Mouse (Mus musculus) urinary bladder, postnatal 25 days (tissue): ENCODE measurements at regions not wholly inside any gene's neighbourhood (a gene's known extent, or its start where the extent isn't known, plus 50 kb on each side); places are given as distances from the start of the nearest gene placed in this dataset.
A peak's percentile ranks its signal among the peaks of the same experiment; 100 is the strongest.

Experiments
- DNase-seq: peaks from one replicate; pipeline ENCODE4 v3.0.0; 2022; ENCODE audit warnings: low spot score

GRCm38 (mm10) chr4:9218380-9218779 is 979.5 kb upstream of the Car8 start:
- no peak for DNase-seq

- no peak for DNase-seq
These were observed 969.8 kb upstream of the Car8 start for GRCm38 (mm10) chr4:9208606-9209005.

DNA sequence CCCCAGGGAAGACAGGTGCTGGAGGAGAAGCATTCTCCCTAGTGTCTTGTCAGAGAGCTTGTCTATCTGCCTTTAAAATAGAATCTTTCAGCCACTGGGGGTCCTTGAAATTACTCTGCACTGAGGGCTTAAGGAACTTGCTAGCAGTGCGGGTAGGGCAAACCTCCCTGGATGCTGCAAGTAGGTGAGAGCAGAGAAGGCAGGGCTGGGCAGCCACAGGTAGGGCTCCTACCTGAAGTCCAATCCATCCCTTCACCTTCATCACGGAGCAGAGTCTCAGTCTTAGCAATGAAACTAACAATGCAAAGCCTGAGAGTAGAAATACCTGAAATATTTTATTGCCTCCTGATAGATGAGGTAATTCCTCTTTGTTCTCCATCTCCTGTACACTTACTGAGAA is 961.2 kb upstream of the Car8 start:
- DNase-seq, result no peak

- no peak for DNase-seq
These were observed 957.6 kb upstream of the Car8 start for GRCm38 (mm10) chr4:9196435-9196834.

- no peak for DNase-seq
These were observed 954.3 kb upstream of the Car8 start for GRCm38 (mm10) chr4:9193121-9193520.

GRCm38 (mm10) chr4:9185156-9185875 is 946.5 kb upstream of the Car8 start:
- no peak for DNase-seq

DNA sequence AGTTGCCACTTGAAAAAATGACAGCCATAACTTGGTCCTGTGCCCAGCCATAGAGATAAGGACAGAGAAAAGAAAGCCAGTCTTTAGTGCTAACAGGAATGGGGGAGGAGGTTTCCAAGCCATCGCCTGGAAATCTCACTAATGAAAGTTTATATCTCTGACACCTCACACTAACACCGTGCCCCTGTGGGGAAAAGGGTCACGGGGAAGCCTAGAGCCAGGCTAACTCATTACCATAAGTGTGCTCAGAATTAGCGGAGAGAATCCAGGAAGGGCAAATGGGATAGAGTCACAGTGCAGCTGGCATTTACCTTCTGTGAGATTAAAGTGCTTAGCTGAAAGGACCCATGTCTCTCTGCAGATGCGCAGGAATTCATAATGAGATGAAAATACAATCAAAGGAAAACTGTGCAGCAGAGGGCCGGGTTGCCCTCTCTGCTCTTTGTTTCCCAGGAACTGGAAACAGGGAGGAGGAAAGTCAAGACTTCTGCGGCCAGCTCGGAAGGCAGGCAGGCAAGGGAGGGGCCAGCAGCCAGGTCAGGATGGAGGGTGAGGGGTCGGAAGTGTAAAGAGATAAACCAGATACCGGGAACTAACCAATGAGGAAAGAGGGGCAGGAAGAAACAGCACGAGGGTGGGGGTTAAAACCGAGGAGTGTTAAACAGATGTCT is 945.7 kb upstream of the Car8 start:
- DNase-seq, result no peak

DNA sequence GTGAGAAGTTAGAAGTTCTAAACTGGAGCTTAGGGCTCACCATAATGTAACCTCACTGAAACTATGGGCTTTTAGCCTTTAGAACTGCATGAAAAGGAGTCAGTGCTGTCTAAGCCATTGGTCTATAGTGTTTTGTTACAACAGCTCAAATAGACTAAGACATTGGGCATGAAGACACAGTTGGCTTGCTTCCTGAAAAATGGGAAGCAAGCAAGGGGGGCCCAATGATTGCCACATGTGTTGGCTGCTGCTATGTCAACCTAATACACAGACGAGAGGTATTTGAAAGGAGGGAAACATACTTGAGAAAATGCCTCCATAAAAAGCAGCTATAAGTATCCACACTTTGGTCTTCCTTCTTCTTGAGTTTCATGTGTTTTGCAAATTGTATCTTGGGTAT is 935.5 kb upstream of the Car8 start:
- DNase-seq, result no peak

DNA sequence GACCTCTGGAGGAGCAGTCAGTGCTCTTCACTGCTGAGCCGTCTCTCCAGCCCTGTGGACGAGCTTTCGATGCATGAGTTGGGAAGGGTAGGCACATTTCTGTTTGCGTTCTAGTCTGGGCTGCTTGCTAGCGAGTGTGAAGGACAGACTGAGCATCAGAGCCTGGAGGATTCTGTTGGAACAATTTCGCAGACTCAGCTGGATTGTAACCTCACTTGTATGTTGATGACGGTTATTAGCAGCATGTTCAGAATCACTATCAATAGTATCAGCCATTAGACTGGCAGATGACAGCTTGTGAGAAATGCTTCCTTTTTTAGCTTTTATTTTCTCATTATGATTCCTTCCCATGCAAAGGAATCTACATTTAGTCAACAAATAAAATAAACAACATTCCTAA is 923.5 kb upstream of the Car8 start:
- DNase-seq, result no peak

DNA sequence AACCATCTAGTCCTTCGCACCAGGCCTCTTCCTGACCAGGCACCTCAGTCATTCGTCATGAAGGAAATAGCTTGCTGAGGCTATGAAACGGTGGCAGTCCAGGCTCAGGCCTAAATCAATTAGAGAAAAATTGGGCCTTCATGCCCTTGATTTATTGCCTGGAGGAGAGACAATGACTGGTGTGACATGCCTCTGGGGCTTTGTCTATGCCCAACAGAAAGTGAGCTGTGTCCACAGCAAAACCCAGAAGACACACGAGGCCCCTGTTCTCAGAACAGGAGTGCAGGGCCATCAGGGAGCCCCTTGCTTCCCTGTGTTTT is 922.9 kb upstream of the Car8 start:
- no peak for DNase-seq

DNA sequence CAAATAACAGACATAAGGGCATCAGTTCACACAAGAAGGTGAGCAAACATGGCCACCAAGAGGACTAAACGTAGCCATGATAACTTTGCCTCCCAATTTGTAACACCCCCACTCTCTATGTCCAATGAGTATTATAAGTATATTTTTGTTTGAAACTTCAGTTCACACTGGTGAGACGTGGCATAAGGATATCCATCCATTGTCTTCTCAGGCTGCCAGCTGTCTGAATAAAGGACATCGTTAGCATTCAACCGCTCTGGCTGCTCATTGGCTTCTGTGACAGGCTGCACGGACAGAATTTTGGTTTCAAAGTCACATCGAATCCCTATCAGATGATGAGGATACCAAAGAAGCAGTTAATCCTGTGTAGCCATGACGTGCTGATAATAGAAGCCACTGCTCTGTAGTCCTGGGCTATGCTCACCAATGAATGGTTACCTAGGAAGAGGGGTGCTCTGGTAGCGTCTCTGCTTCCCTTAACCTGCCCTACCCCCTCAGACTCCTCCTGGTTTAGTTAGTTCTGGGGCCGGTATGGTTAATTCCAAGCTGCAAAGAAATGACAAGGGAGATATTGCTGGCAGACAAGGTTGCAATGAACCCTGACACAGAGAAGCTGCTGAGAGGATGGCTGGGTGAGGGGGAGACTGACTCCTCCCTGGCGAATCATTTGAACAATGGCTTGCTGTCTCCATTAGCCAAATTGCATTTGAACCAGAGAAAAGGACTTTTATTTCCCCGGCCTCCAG is 922.4 kb upstream of the Car8 start:
- no peak for DNase-seq

GRCm38 (mm10) chr4:9147732-9148131 is 908.9 kb upstream of the Car8 start:
- no peak for DNase-seq

DNA sequence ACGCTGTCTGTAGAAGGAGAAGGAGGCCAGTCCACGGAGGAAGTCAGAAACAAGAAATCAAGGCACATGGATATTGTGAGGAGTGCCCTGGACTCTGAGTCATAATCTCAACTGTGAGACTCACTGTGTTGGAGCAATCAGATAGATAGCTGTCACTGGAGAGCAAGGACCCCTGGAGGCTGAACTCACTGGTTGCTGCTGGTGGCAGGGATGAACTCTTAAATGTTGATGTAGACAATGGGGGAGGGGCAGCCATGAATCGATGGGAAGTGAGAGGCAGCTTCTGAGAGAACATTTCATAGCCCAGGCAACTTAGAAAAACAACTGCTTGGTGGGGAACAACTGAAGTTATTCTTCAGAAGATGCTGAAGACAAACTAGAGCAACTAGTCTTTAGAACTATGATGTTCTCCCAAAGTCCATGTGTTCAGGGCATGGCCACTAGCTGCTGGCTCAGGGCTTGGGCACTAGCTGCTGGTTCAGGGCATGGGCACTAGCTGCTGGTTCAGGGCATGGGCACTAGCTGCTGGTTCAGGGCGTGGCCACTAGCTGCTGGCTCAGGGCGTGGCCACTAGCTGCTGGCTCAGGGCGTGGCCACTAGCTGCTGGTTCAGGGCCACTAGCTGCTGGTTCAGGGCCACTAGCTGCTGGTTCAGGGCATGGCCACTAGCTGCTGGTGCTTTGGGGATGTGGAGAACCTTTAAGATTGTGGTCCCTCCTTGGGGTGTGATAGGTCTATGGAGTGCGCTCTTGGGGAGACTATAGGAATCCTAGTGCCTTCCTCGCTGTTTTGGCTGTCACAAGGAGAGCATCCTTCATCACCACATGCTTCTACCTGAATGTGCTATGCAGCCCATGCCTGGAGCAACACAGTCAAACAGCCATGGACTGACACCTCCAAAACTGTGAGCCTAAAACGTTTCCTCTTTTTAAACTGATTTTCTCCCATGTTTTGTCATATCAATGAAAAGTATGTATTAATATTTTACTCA is 905.7 kb upstream of the Car8 start:
- no peak for DNase-seq

DNA sequence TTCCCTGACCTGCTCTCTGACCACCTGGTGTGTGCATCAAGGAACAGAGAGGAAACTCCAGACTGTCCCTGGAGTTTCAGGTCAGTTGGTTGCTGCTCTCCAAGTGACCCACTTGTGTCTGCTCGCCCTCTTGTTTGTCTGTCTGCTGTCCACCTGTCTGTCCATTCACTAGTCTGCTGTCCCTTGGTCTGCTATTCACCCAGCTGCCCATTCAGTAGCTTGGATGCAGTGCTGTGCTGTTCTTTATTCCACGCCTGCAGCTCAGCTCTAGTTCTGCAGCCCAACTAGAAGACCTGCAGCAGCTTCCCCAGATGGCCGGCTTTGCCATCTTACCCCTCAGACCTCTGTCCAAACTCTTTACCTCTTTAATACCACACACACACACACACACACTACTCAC is 904.2 kb upstream of the Car8 start:
- no peak for DNase-seq

DNA sequence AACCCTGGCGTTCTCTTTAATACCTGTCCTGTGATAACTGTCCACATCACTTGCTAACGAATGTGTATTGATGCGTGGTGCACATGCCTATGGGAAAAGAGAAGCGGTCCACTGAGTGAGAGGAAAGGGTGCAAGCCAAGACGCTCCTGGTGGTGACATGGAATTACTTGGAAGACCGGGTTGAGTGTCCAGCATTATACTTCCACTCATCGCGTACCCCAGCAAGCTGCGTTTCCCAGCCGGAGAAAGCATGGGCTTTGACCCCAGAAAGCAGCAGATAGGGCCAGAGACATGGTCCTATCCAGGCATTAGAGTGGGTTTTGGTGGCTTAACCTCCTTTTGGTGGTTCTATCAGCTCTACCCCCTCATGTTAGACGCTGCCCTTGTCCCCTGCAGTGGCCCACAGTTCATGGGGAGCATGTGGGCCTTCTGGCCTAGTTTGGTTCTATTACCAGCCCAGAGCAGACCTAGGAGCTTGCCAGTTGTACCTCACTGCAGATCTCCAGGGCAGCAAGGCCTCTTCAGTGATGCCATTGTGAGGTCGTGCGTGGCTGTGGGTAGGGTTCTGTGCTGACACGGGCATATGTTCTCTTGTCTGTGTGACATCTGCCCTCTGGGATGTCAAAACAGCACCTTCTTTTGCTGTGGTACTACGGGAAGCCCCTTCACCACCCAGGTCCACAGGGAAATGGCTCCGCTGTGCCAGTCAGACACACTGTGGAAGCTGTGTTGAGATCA is 903.3 kb upstream of the Car8 start:
- no peak for DNase-seq

DNA sequence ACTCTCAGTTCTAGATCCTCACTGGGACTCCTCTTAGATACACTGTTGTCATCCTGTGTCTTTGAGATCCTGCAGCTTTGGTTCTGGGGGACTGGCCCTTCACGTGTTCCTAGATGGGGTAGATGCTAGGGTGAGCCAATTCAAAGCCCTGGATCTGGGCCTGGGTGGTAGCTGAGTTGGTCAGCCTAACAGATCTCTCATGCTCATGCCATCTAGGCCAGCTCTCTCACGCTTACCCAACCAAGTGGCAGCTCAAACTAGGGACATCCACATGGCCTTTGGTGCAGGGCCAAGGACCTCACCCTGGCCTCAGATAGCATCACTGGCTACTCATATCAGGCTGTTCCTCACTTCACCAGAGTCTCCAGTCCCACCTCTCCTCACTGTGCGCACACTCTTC is 901.9 kb upstream of the Car8 start:
- DNase-seq, result no peak

GRCm38 (mm10) chr4:9136657-9137056 is 897.8 kb upstream of the Car8 start:
- no peak for DNase-seq

DNA sequence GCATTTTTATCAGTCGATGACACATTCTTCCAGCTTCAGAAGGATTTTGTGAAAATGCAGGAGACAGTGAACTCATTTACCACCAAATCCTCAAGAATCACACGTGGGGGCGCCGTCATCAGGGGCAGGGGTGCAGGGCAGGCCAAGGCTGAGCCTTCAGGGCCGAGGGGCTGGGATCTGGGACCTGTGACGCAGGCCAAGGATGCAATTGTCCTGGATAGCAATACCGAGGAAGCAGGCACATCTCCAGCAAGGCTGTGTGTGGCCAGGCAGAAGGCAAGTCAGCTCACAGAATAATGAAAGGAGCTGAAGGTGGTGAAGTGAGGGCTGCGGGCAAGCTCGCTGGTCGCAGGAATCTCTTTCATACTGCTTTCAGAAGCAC is 897.3 kb upstream of the Car8 start:
- DNase-seq, result no peak

DNA sequence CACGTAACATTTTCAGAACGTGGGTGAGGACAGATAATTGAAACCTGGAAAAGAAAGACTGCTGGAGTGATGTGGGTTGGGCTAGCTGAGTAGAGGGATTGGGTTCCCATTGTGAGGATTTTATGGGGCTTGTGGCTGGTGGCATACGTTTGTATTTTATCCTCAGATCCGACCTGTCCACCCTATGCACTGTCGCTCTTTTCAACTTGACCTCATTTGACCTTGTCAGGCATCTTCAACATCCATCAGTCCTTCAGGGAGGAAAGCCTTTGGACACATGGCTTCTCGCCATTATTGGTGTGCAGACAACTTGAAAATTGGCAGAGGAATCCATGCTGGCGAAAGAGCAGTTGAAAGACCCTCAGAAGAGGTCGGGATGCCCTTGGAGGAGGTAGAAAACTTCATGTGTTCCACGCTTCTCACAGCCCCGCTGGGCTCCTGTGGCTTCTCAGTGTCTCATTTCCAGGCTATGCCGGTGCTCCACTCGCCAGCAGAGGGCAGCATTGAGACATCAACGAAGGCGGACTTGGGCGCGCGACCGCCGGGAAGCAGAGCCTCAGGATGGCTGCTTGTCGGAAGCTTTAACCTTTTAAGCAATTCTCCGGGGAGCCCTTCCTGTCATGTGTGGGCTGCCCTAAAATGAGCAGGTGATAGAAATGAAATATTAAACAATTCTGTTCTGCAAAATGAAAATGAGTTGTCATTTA is 896.8 kb upstream of the Car8 start:
- DNase-seq, result peak; percentile 97

DNA sequence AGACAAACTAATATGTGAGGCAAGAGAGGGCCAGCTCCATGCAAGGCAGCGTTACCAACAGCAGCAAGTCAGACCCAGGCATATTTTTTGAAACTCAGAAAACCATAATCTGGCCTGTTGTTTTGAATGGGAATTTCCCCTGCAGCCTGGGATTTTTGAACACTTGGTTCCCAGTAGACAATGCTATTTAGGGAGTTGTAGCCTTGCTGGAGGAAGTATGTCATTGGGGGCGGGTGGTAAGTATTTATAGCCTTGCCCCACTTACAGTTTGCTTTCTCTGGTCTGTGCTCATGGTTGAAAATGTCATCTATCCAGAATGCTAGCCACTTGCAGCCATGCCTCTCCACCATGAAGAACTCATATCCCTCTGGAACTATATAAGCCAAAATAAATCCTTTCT is 894.9 kb upstream of the Car8 start:
- DNase-seq, result no peak
